Mouse (Mus musculus): Measurements from ENCODE around the gene Xpo4.
"Not testable (repeated sequence)": the region's sequence is repeated elsewhere in the genome, so short reads cannot be mapped to it uniquely, and the experiment has no call there.

The Xpo4 gene

DNA sequence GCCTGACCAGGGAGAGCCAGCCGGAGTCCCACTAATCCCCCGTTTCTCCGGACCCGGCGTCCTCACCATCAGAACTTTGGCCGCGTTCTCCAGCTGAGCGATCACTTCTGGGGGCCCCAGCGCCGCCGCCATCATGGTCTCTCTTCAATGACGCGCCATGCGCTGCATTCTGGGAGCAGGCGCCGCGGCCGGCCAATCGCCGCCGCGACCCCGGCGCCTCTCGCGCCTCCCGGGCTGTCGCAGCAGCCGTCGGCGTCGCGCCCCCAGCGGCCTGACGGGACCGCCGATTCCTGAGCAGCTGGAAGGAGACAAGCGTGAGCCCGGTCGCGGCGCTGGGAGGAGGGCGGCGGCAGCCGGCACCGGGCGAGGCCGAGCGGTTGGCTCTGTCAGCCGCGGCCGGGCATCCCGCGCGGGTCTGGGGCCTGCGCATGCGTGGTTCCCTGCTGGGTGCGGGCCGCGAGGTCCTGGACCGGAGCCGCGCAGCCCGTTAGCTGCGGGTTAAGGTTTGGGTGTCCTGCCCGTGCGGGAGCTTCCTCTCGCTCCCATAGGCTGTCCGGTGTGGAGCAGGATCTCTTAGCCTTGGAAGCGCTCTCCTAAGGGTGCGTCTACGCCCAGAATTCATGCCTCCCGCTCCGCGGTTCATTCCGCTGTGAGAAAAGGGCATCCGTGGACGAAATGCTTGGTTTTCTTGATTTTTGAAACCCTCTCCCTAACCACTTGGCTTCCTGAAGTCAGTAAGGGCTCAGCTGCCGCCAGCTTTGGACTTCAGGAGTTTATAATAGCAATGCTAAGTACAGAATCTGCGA, at the start of gene Xpo4:
Xpo4 (minus strand) TSS at position 609 of the 806 bp plus-strand sequence.
- peak; percentile 84 for DNase-seq (ENCODE audit: low read depth, low spot score)

GRCm38 (mm10) chr14:57712884-57713283, 47.7 kb upstream of the Xpo4 start:
- DNase-seq (ENCODE audit: low read depth, low spot score): no peak

DNA sequence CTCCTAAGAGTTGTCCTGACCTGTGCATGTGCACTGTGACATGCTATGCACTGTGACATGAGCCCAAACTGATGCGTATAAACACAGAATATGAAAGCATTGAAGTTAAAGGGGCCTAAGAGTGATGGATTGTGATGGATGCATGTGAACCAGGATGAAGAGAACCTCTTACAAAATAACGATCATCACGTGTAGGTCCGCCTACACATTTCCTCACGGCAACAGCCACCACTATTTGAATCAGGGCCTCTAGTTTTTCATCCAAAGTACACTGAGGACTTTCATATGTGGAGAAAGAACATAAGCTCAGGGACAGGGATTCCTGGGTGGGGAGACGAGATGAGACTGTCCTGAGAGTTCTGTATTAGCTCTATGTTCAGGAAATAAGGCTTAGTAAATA, 45.8 kb upstream of the Xpo4 start:
- DNase-seq (ENCODE audit: low read depth, low spot score): no peak

DNA sequence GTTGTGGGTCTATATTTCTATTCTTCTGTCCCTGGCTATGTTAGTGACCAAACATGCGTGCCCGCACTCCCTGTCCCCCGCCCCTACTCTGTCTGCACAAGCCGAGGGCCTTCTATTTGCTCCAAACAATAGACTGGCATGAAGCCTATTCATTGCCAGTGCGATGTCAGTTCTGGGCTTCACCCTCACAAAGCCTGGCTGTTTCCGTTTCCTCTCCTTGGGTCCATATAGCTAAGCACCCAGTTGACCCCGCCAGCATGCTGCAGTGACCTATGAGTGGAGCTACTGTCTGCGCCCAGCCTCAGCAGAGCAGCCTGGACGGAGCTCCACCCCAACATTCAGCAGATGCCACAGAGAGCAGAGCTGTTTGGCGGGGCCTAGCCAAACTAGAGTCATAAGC, 43.9 kb upstream of the Xpo4 start:
- DNase-seq (ENCODE audit: low read depth, low spot score): no peak

DNA sequence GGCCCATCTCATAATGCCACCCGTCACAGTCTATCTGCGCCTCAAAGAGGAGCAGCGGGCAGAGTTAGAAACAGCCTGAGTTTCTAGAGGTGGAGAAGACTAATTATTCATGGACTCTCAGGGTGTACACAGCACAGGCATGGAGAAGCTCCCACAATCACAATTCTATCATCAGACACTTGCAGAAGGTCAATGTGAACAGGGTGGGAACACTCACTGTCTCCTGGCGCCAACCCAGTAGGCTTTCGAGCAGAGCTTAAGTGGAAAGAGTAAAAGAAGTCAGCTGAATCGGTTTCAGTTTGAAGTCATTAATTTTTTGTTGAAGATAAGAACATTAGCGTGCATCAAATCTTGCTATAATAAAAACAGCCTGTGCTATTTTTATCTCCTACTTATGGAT, 43.4 kb upstream of the Xpo4 start:
- DNase-seq (ENCODE audit: low read depth, low spot score): no peak

GRCm38 (mm10) chr14:57707100-57707893, 42.1 kb upstream of the Xpo4 start:
- DNase-seq (ENCODE audit: low read depth, low spot score): no peak

DNA sequence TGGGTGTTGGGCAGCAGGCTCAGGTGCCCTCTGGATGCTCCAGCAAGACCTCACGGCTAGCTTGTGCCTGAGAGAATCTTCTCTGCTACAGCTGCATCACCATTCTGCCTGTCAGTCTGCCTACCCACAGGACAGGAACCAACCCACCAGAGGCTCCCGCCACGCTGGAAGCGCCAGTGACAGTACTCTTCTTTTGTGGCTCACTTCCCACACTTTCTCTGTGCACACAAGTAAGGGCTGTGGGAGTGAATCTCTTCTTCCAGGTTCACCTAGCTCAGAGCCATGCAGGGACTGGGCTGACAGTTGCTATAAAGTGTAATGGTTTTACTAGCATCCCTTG, 41.5 kb upstream of the Xpo4 start:
- no peak for DNase-seq (ENCODE audit: low read depth, low spot score)

DNA sequence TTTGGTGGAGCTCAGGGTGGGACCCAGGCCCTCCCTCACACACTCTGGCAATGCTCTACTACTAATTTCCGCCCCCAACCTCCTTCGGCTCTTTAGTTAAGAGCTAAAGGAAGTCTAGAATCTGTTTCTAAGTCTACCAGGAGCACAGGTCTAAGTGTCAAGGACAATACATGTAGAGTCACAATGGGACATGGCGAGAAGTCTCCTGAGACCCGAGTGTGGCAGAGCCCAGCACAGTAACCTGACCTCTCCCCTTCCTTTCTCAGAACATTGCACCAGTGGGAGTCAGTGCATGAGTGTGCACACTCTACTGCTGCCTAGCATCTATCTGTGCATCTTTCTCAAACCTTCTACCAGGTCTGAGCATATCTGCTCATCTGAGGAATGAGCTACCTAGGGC, 40.5 kb upstream of the Xpo4 start:
- DNase-seq (ENCODE audit: low read depth, low spot score): no peak

GRCm38 (mm10) chr14:57705075-57705474, 39.8 kb upstream of the Xpo4 start:
- DNase-seq (ENCODE audit: low read depth, low spot score): no peak

DNA sequence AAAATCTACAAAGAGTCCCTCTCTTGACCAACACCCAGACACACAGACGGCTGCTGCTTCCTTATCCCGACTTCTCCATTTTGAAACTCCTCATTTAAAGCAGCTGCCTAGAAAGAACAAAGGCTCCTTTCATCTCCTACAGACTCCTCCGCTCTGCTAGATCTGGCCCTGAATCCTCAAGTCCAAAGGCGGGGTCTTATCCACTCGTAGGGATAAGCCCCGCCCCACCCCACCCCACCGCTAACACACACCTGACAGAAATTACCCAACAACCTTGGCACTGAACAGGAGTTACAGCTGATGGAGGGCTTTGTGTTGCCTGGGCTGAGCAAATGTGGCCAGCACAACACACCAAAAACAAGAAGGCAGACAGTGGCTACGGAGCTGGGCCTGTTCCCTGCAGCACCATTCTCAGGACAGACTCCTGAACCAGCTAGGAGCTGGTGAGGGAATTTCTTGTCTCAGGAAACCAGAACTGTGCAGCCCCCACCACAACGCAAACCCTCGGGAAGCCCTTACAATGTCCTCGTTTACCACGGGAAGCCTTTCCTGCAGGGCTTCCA, 36.8 kb upstream of the Xpo4 start:
- peak; percentile 27 for DNase-seq (ENCODE audit: low read depth, low spot score)

GRCm38 (mm10) chr14:57699461-57699970, 34.3 kb upstream of the Xpo4 start:
- DNase-seq (ENCODE audit: low read depth, low spot score): no peak

GRCm38 (mm10) chr14:57699016-57699415, 33.8 kb upstream of the Xpo4 start:
- DNase-seq (ENCODE audit: low read depth, low spot score): no peak

DNA sequence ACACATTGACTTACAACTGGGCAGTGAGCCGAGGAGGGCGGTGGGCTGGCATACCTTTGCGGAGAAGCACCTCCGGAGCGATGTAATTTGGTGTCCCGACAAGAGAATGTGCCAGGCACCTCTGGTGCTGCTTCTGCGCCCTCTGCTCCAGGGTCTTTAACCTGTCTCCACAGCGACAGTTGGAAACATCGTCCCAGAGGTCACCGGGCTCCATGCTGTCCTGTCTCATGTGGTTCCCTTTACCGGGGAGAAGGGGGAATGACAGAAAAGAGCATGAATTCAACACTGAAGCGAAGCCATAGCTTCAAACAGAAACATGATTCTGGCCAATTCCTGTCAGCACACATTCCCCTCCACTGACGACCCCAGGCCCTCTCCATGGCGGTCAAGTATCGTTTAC, 30.8 kb upstream of the Xpo4 start:
- DNase-seq (ENCODE audit: low read depth, low spot score): no peak

GRCm38 (mm10) chr14:57695550-57695949, 30.3 kb upstream of the Xpo4 start:
- DNase-seq (ENCODE audit: low read depth, low spot score): no peak

- DNase-seq (ENCODE audit: low read depth, low spot score): no peak
Measured at GRCm38 (mm10) chr14:57694246-57694645, 29.0 kb upstream of the Xpo4 start.

DNA sequence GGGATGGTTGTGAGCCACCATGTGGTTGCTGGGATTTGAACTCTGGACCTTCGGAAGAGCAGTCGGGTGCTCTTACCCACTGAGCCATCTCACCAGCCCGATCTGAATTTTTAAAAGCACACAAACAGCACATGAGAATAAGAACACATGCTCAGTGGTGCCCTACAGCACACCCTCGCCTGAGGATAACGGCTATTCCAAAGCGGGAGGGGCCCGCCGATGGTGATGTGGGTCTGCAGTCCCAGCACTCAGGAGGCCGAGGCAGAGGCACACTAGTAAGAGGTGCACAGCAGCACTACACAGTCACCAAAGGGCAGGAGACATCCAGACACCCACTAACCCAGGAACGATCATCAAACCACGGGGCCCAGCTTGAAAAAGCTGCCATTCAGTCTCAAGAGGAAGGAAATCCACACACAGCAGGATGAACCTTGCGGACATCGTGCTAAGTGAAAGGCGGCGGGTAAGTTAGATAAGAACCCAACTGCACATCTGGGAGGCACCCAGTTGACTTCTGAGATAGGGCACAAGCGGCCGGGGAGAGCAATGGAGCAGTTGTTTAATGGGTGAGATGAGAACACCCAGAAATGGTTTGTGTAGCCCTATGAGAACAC, 27.4 kb upstream of the Xpo4 start:
- no peak for DNase-seq (ENCODE audit: low read depth, low spot score)

GRCm38 (mm10) chr14:57691316-57691715, 26.1 kb upstream of the Xpo4 start:
- DNase-seq (ENCODE audit: low read depth, low spot score): no peak

- no peak for DNase-seq (ENCODE audit: low read depth, low spot score)
Measured at GRCm38 (mm10) chr14:57690681-57691080, 25.5 kb upstream of the Xpo4 start.

GRCm38 (mm10) chr14:57688066-57688465, 22.8 kb upstream of the Xpo4 start:
- not testable (repeated sequence) for DNase-seq (ENCODE audit: low read depth, low spot score)

- DNase-seq (ENCODE audit: low read depth, low spot score): no peak
Measured at GRCm38 (mm10) chr14:57687441-57687840, 22.2 kb upstream of the Xpo4 start.

DNA sequence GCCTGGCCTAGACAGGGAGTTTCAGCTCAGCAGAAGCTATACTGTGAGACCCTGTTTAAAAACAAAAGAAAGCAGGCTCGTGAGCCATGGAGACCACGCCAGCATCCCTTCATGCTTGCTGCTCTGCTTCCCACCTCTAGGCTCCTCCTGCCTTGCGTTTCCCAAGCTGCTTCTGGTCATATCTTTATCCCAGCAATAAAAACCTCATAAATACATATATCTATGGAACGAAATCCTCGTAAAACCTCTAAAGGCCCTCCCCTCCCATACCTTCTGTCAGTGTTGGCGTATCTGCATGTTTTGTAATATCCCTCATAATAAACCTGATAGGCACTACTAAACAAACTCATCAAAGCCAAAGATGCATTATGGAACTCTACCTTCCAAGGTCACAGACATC, 21.4 kb upstream of the Xpo4 start:
- DNase-seq (ENCODE audit: low read depth, low spot score): no peak

GRCm38 (mm10) chr14:57684579-57684978, 19.3 kb upstream of the Xpo4 start:
- DNase-seq (ENCODE audit: low read depth, low spot score): peak; percentile 53

Data from forelimb bud, embryonic 11.5 days (tissue).